Mouse (Mus musculus): ENCODE measurements around the gene a.
A peak's percentile ranks its signal among the peaks of the same experiment; 100 is the strongest.

Gene a

DNA sequence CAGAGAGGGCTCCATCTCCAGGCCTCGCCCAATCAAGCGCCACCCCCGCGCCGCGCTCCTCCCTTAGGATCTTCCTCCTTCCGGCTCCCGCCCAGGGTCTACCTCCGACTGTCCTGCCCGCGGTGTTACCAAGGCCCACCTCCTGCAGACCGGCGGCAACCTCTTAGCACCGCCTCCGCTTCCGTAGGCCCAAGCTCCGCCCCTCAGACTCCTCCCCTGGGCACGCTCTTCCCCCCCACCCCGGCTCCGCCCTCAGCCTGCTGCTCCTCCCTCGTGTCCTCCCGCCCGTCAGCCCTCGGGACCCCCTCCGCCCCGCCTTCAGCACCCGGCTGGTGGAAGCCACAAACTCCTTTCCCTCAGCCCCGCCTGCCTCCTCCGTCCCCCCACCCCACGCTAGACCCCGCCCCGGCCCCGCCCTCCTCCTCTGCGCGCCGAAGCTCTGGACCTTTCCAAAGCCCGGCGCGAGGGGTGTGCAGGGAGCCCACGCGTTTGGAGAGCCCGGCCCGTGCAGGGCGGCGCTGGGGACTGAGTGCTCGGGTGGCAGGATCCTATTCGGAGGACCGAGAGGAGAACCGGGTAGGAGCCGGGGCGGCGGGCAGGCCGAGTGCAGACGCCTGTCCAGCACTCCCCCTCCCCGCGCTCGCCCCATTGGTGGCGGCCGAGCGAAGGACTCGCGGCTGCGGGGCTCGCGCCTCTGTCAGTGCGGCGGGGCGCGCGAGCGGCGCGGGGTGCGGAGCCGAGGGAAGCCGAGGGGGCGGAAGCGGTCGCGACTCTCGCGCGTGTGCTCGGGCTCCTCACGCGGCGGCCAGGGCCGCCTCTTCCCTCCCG, at the start of gene a, which contains the start of gene Raly:
a (plus strand) TSS at position 747 of the 828 bp plus-strand sequence.
Raly (plus strand) TSS at position 441 of the 828 bp plus-strand sequence.
- peak; percentile 87 to 91 for DNase-seq (ENCODE audit: low read depth in 1 of 2, low spot score in 2 of 2)

GRCm38 (mm10) chr2:154742911-154743819, 48.0 kb upstream of the a start:
- no peak for DNase-seq (ENCODE audit: low read depth in 1 of 2, low spot score in 2 of 2)

DNA sequence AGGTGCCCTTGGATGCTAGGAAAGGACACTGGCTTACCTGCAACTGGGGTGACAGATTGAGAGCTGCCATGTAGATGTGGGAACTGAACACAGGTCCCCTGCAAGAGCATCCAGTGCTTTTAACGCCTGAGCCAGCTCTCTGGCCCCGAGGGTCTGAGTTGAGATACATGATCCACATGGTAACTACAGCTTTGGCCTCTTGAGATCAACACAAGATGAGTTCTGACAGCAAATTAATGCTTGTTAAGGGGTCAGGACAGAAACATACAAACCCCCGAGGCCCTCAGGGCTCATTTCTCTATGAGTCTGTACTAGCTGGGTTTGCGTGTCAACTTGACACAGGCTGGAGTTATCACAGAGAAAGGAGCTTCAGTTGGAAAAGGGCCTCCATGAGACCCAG, 47.3 kb upstream of the a start:
- no peak for DNase-seq (ENCODE audit: low read depth in 1 of 2, low spot score in 2 of 2)

GRCm38 (mm10) chr2:154748383-154748782, 42.8 kb upstream of the a start:
- DNase-seq (ENCODE audit: low read depth in 1 of 2, low spot score in 2 of 2) = no peak

DNA sequence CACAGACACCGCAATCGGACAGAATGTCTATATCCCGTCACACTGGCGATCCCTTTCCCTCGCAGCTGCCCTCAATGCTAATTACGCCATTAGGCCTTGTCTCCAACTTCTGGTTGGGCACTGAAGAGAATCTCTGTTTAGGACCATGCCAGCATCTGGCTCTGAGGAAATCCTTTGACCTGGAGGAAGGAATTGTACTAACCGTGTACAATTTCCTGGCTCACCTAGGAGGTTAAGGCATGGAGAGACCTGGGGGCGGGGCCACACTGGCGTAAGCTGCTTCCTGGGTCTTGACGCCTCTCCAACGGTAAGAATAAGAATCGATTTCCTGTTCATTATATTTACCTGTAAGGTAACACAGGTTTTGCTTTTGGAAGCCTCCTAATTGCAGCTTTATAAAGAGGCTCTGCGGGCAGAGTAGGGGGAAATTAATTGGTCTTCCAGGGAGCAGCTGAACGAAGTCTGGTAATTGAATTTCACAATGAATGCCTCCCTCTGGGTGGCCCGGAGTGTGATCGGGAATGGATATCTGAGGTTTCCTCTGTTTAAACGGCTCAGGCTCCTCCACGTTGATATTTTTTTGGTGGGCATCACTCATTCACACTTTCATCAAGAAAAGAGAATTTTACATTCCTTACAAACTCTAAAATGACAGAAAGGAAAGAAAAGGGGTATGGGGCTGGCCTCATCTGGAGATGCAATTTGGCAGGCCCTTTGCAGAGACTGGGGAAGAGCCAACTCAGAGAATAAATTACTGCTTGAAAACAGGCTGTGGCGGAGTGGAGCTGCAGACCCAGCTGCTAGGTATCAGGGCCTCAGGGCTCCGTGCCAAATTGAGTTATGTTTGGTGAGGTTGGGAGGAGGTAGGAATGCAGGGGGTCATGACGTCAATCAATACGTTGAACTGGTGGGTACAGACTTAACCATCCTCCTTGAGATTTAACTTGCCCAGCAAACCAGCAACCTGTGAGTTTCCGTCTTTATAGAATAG, 41.9 kb upstream of the a start:
- DNase-seq (ENCODE audit: low read depth in 1 of 2, low spot score in 2 of 2) = no peak

DNA sequence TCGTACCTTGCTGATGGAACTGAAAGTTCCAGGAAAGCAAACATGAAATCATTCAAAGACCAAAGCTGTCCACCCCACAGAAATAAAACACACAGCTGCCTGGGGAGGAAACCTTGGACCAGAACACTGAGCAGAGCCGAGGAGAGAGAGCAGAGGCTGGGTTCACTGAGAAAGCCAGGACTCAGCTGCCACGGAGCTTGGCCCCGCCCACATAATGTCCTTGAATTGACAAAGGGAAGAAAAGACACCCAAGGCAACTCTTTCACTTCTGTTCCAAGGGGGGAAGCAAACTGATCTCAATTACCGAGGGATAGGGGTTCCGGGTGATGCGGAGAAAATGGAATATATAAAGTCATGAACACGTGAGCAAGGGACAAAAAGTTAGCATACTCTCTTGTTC, 39.3 kb upstream of the a start:
- DNase-seq (ENCODE audit: low read depth in 1 of 2, low spot score in 2 of 2) = no peak

DNA sequence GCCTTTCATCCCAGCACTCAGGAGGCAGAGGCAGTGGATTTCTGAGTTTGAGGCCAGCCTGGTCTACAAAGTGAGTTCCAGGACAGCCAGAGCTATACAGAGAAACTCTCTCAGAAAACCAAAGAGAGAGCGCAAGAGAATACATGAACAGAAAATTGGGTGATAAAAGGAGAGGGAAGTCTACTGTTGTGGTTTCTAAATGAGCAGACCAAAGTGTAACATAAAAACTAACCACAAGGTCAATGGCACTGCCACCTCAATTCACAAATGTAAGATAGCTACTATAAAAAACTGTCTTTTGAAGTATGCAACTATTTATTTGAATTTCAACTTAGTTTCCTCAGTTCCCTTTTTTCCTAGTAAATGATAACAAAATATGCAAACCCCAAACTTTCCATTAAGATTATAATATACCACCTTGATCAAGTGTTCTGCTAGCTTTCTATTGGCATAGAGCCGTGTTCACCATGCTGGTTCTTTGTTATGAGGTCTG, 37.1 kb upstream of the a start:
- DNase-seq (ENCODE audit: low read depth in 1 of 2, low spot score in 2 of 2) = no peak

GRCm38 (mm10) chr2:154755791-154756190, 35.4 kb upstream of the a start:
- no peak for DNase-seq (ENCODE audit: low read depth in 1 of 2, low spot score in 2 of 2)

- no peak for DNase-seq (ENCODE audit: low read depth in 1 of 2, low spot score in 2 of 2)
Measured at GRCm38 (mm10) chr2:154757691-154758090, 33.5 kb upstream of the a start.

DNA sequence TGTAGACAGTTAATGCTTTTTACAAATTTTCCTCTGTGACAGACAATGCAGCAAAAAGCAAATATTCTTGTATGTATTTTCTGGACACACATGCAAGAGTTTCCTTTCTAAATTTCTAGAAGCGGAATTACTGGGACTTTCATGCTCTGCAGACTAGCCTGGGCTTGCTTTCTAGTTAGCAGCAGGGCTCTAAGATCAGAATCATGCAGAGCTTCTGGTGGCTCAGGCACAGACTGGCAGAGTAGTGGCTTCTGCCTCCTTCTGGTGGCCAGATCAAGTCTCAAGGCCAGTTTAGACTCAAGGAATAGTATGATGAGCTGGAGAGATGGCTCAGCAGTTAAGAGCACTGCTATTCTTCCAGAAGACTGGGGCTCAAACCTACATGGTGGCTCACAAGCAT, 32.7 kb upstream of the a start:
- no peak for DNase-seq (ENCODE audit: low read depth in 1 of 2, low spot score in 2 of 2)

GRCm38 (mm10) chr2:154763226-154763625, 28.0 kb upstream of the a start:
- DNase-seq (ENCODE audit: low read depth in 1 of 2, low spot score in 2 of 2) = no peak

DNA sequence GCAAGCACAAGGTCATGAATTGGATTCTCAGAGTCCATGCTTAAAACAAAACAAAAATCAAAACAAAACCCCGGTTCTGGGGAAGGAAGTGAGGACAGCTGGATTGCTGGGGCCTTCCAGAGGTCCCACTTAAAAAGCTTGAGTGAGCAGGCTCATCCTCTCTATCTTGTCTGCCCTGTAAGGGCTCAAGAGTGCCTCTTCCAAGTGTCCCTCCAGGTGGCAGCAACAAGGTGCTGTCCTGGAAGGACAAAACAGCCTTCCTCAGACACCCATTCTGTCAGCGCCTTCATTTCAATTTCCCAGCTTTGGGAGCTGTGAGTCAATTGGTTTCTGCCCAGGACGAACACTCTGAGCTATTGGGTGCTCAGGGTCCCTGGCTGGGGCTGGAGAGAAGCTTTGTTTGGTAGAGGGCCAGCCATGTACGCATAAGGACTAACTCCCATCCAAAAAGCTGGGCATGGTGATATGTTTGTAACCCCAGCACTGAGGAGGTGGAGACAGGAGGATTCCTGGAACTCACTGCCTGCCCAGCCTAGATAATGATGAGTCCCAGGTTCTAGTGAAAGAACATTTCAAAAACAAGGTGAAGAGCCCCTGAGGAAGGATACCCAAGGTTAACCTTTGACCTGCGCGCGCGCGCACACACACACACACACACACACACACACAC, 26.2 kb upstream of the a start:
- no peak for DNase-seq (ENCODE audit: low read depth in 1 of 2, low spot score in 2 of 2)

DNA sequence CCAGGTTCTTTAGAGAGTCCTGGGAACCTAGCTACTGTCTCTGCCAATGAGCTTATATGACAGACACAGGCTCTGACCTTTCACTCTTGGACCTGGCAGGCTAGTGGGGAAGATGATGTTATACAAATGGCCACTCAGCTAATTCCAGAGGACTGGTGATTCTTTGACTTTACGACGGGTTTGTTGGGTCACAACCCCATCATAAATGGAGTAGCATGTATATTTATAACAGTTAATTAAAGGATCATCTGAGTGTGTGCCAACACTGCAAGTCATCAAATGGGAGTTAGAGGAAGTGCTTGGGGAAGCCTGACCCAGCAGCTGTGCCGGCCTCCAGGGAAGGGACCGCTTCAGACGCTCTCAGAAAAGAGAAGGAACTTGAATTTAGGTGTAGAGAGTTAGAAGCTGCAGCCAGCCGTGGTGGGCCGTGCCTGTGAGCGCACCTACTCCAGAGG, 25.6 kb upstream of the a start:
- no peak for DNase-seq (ENCODE audit: low read depth in 1 of 2, low spot score in 2 of 2)

- no peak for DNase-seq (ENCODE audit: low read depth in 1 of 2, low spot score in 2 of 2)
Measured at GRCm38 (mm10) chr2:154767051-154767450, 24.2 kb upstream of the a start.

DNA sequence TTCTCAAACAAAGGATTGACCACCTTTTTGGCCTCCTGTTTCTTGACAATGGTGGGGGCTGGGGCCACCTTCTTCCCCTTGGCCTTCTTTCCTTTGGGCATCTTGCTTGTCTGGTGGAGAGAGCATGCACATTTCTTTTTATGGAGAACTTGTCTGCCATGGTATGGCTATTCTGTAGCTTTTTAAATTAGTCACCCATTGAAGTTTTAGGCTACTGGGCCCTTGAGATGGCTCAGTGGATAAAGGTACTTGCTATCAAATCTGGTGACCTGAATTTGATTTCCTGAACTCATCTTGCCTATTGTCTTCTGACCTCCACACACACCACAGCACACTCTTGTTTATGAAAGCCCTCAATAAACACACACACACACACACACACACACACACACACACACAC, 21.3 kb upstream of the a start, which contains the start of gene Gm14214:
Gm14214 (minus strand) TSS at position 101 of the 400 bp plus-strand sequence.
- no peak for DNase-seq (ENCODE audit: low read depth in 1 of 2, low spot score in 2 of 2)

GRCm38 (mm10) chr2:154771604-154772003, 19.6 kb upstream of the a start:
- no peak for DNase-seq (ENCODE audit: low read depth in 1 of 2, low spot score in 2 of 2)

DNA sequence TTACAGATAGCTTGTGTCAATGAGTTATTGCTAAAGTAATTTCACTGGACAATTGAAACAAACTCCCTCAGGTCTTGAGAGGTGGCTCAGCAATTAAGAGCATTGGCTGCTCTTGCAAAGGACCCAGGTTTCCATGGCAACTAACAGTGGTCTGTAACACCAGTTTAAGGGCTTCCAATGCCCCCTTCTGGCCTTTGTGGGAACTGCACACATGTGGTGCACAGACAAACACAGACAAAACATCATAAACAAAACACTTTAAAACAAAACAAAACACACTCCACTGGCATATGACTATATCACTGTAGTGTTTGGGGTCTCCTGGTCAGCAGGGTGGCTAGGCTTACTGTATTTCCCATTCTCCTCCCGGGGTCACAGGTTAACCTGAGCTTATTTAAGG, 17.2 kb upstream of the a start:
- peak in 1 of 2 experiments; percentile 13 for DNase-seq (ENCODE audit: low read depth in 1 of 2, low spot score in 2 of 2)

- no peak for DNase-seq (ENCODE audit: low read depth in 1 of 2, low spot score in 2 of 2)
Measured at GRCm38 (mm10) chr2:154776496-154776895, 14.7 kb upstream of the a start.

DNA sequence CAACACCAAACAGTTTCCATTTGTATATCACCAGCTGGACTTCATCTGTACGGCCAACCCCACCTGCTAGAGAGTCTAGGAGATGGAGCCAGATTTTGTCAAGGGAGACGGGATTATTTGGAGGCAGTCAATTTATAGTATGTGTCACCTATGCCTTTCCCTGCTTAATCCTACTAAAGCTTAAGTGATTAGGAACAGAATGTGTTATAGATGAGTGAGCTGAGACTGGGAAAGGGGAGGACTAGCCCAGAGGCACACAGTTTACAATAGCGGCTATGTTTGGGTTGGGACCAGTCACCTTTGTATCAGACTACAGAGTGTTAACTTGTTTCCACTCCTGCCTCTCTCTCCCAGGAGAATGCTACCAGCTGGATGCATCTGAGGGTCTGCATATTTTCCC, 11.6 kb upstream of the a start:
- no peak for DNase-seq (ENCODE audit: low read depth in 1 of 2, low spot score in 2 of 2)

DNA sequence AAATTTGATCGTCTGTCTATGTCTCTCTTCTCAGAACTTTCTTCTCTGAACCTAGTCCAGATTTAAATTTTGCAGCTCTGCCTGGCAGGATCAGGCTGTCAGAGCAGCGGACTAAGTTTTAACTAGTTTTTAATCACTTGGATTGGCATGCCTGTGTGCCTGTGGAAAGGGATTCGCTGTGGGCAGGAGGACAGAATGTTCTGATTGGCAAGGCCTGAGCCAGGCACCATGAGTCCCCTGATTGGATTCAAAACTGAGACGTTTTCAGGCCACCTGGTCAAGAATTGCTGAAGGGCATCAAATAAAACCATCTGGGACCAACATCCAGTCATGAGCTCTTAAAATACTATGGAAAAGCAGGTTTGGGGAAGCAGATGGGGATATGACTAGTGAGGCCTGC, 8.8 kb upstream of the a start:
- no peak for DNase-seq (ENCODE audit: low read depth in 1 of 2, low spot score in 2 of 2)

Data from monocyte, adult 2 months (primary cell).